Mouse (Mus musculus) liver, postnatal 0 days (tissue): ENCODE data around the gene Dpy30. TPM values are rescaled to one million over a fixed set of nuclear protein-coding genes. Genes with fewer than 3 reads are reported as not detected.

ENCODE experiments used
- ATAC-seq: fragments of 200-750 bp; cut with Nextera tagmentation; 2 replicates; pipeline ENCODE4 v1.8.0; 2017; ENCODE audit warnings: mild to moderate bottlenecking, moderate library complexity
- DNase-seq: peaks from one replicate; pipeline ENCODE4 v3.0.0-alpha.2; 2016
- H3K27ac ChIP-seq: fragments of 300-500 bp; sonication (generic); 2 replicates; pipeline ENCODE4 v1.5.1; 2014; ENCODE audit warnings: antibody characterized with exemption, moderate library complexity, mild to moderate bottlenecking, low read depth
- H3K27me3 ChIP-seq: fragments of 300-500 bp; sonication (generic); 2 replicates; pipeline ENCODE4 v1.6.1; 2014; ENCODE audit warnings: low read length, control low read depth, mixed read lengths; ENCODE audit not compliant: insufficient read depth
- H3K36me3 ChIP-seq: fragments of 300-500 bp; sonication (generic); replicated peaks from 2 replicates; pipeline ENCODE4 v1.6.1; 2014; ENCODE audit warnings: mild to moderate bottlenecking, control low read depth, low read length, moderate library complexity, mixed read lengths; ENCODE audit not compliant: insufficient read depth
- H3K4me1 ChIP-seq: fragments of 300-500 bp; sonication (generic); 2 replicates; pipeline ENCODE4 v1.6.1; 2014; ENCODE audit warnings: antibody characterized with exemption, mild to moderate bottlenecking, control low read depth; ENCODE audit not compliant: insufficient read depth
- H3K4me2 ChIP-seq: fragments of 300-500 bp; sonication (generic); 2 replicates; pipeline ENCODE4 v1.6.1; 2014; ENCODE audit warnings: low read depth, mild to moderate bottlenecking, low read length, moderate library complexity, mixed read lengths
- H3K4me3 ChIP-seq: fragments of 300-500 bp; sonication (generic); 2 replicates; pipeline ENCODE4 v1.5.1; 2014; ENCODE audit warnings: low read depth, low read length
- H3K9ac ChIP-seq: fragments of 300-500 bp; sonication (generic); replicated peaks from 2 replicates; pipeline ENCODE4 v1.6.1; 2014; ENCODE audit warnings: mild to moderate bottlenecking, moderate library complexity
- H3K9me3 ChIP-seq: fragments of 300-500 bp; sonication (generic); 2 replicates; pipeline ENCODE4 v1.6.1; 2016; ENCODE audit warnings: mild to moderate bottlenecking, control low read depth, low read length, mixed read lengths
- CTCF ChIP-seq: sonication (generic); IDR thresholded peaks from 2 replicates; pipeline ENCODE4 v1.5.1; 2016; ENCODE audit warnings: antibody characterized with exemption, low read depth
- EP300 ChIP-seq: IDR thresholded peaks from 2 replicates; pipeline ENCODE4 v1.6.1; 2016; ENCODE audit warnings: antibody characterized with exemption, low read depth, mild to moderate bottlenecking
- WGBS: fragments of 180-500 bp; shearing (Covaris S2); extraction: QIAGEN DNeasy Blood & Tissue Kit; methylation state at CpG from one replicate; pipeline ENCODE4 v1.1.7; 2014; ENCODE audit not compliant: insufficient replicate concordance; 5-methylcytosine and 5-hydroxymethylcytosine counted together
- polyA plus RNA-seq: library from polyadenylated mRNA; unstranded; fragments of >200 nt; fragmentation: Nextera tagmentation; extraction: Ambion mirVana; gene quantifications from 2 replicates; pipeline ENCODE4 v1.2.1, GENCODE M21; 2015

Dpy30 gene
- polyA plus RNA-seq = 95.1 and 96.3 TPM in 2 replicates

DNA sequence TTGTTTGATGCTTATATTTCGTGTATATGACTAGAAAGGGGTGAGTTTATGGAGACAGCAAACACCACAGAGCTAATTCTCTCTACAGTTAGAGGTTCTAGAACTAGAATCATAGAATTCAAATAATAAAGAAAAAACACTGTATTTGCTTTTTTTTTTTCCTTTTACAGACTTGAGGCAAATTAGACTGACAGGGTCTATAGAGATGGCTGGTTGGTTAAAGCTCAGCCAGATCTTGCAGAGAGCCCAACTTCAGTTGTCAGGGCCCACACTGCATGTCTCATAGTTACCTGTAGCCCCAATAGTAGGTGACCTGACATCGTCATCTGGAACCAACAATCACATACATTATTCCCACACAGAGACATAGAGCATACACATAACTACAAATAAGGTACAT lies at the start of gene Dpy30:
Gene Dpy30 (minus strand): TSS at position 101 of the 400 bp plus-strand sequence.
- H3K9ac ChIP-seq = no peak within 1 kb of the TSS
- H3K4me3 ChIP-seq = no peak within 1 kb of the TSS
- DNase-seq (no peak), ATAC-seq (no peak)
- no peaks in the 10 kb centered on the region for H3K4me1 ChIP-seq
- no peak within 1 kb of the TSS for H3K27ac ChIP-seq
- H3K9me3 ChIP-seq = no peaks in the 10 kb centered on the region
- no peaks in the 10 kb centered on the region for H3K36me3 ChIP-seq
- no peak within 1 kb of the TSS for H3K4me2 ChIP-seq
- H3K27me3 ChIP-seq = no peaks in the 10 kb centered on the region
- WGBS = 74% methylated on average over 2 of the region's 2 CpGs
- no peak for TF ChIP-seq CTCF

DNA sequence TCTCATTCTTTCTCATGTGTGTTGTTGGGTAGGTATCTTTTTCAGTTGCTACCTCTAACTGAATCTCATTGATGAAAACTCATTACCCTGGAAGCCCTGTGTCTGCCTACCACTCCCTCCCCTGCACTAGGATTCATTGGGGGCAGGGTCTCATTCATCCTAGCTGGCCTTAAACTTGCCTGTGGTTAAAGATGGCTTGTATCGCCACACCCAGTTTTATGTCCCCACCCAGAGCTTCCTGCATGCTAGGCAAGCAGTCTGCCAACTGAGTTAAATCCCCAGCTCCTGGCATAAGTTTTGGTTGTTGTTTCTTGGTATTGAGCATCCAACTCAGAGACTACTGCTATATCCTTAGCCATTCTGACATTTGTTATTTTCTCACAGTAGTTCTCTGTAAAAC lies 39.8 kb upstream of the Dpy30 start:
- H3K27me3 ChIP-seq = no peaks in the 10 kb centered on the region
- WGBS = 48% methylated on average over 1 of the region's 1 CpGs
- DNase-seq (no peak), ATAC-seq (no peak)
- peaks cover 18% of the 10 kb centered on the region for H3K36me3 ChIP-seq
- no peak overlapping the region for H3K4me3 ChIP-seq
- no peaks in the 10 kb centered on the region for H3K4me1 ChIP-seq
- TF ChIP-seq EP300 (no peak), CTCF (no peak)
- no peaks in the 10 kb centered on the region for H3K9me3 ChIP-seq
- H3K27ac ChIP-seq = no peak overlapping the region
- H3K9ac ChIP-seq = no peak overlapping the region
- no peak overlapping the region for H3K4me2 ChIP-seq

DNA sequence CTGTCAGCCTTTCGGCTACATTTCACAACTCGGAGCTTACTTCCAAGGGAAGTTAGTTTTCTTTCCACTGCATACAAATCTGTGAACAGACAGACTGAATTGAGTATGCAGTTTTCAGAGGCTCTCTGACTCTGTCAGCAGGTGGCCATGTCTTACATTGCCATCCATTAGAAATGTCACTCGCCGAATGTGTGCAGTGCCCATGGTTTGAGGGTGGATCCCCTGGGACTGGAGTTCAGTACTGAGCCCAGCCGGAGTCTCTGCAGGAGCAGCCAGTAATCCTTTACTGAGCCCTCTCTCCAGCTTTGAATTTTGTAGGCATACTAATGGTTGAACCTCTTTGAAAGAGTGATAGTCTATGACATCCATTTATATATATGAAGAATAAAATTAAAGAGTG lies 17.4 kb upstream of the Dpy30 start:
- DNase-seq (no peak), ATAC-seq (no peak)
- H3K36me3 ChIP-seq = no peaks in the 10 kb centered on the region; the same call in 1 of the 2 replicates
- no peak overlapping the region for H3K9ac ChIP-seq
- no peaks in the 10 kb centered on the region for H3K27me3 ChIP-seq
- no peak overlapping the region for H3K27ac ChIP-seq
- TF ChIP-seq CTCF (no peak), EP300 (no peak)
- H3K4me1 ChIP-seq = peaks cover 24% of the 10 kb centered on the region
- no peak overlapping the region for H3K4me3 ChIP-seq
- 64% methylated on average over 5 of the region's 5 CpGs for WGBS
- H3K9me3 ChIP-seq = no peaks in the 10 kb centered on the region
- peak overlapping the region; percentile 80 for H3K4me2 ChIP-seq

DNA sequence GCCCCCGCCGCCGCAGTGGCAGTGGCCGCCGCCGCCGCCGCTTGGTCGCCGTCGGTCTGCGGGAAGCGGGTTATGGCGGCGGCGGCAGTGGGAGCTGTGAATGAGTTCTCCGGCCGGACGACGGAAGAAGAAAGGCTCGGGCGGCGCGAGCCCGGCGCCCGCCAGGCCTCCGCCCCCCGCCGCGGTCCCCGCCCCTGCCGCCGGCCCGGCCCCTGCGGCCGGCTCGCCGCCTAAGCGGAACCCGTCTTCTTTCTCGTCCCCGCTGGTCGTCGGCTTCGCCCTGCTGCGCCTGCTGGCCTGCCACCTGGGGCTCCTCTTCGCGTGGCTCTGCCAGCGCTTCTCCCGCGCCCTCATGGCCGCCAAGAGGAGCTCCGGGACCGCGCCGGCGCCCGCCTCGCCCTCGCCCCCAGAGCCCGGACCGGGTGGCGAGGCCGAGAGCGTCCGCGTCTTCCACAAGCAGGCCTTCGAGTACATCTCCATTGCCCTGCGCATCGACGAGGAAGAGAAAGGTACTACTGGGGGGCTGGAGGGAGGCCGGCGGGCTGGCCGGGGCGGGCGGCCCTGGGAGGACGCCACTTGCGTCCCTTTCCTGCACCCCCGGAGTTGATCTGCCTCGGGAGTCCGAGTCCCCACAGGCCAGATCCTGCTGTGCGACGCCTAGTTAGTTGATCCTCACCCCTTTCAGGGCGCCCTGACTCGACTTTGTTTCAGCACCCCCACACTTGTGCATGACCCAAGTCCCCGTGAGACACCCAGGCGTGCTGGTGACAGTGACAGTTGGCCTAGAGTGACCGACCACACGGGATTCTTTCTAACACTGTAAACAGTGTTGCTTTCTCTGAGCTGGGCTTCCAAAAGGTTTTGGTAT lies 15.4 kb upstream of the Dpy30 start, which contains the start of gene Spast:
Gene Spast (plus strand): TSS at position 51 of the 868 bp plus-strand sequence.
- Histone ChIP-seq H3K27ac (peak within 1 kb of the TSS; percentile 98), H3K9me3 (no peaks in the 10 kb centered on the region), H3K36me3 (no peaks in the 10 kb centered on the region; the same call in 1 of the 2 replicates), H3K4me2 (peak within 1 kb of the TSS; percentile 80), H3K27me3 (no peaks in the 10 kb centered on the region), H3K4me1 (peaks cover 24% of the 10 kb centered on the region), H3K4me3 (peak within 1 kb of the TSS; percentile 78), H3K9ac (peak within 1 kb of the TSS; percentile 86)
- WGBS = under 1% methylated on average over 65 of the region's 90 CpGs
- DNase-seq (peak; percentile 83), ATAC-seq (peak; percentile 88)
- no peak for TF ChIP-seq EP300
- no peak for TF ChIP-seq CTCF

DNA sequence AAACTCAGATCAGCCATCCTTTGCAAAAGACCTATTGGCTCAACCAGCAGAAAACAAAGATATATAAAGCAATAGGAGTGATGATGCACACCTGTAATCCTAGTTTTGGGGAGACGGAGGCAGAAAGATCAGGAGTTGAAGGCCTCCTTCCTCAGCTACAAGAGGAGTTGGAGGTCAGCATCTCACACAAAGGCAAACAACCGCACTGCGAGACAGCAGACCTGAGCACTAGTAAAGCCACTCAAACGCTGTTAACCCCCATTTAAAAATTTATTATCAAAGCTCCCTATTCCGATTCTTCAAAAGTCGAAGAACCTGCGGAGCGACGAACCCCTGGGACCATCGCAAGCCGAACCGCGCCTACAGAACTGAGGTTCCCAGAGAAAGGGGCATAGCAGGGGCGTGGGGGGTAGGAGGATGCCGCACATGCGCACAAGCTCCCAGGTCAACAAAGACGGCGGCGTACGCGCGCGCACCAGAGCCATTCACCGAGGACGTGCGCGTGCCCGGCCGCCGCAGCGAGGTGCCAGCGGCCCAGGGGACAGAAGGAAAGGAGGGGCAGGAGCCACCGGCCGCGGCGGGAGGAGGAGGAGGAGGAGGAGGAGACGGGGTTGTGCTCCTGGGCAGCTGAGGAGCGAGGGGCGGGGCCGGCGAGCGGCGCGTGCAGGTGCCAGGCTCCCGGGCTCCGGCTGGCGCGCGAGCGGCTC lies 14.6 kb upstream of the Dpy30 start:
- ATAC-seq (peak; percentile 97), DNase-seq (peak; percentile 96)
- no peaks in the 10 kb centered on the region for H3K36me3 ChIP-seq
- H3K9me3 ChIP-seq = no peaks in the 10 kb centered on the region
- H3K4me1 ChIP-seq = peaks cover 24% of the 10 kb centered on the region
- peak overlapping the region; percentile 80 for H3K4me2 ChIP-seq
- under 1% methylated on average over 31 of the region's 50 CpGs for WGBS
- H3K4me3 ChIP-seq = peak overlapping the region; percentile 78
- peak overlapping the region; percentile 98 for H3K27ac ChIP-seq
- H3K27me3 ChIP-seq = no peaks in the 10 kb centered on the region
- no peak for TF ChIP-seq CTCF
- TF ChIP-seq EP300 = no peak
- H3K9ac ChIP-seq = peak overlapping the region; percentile 86

DNA sequence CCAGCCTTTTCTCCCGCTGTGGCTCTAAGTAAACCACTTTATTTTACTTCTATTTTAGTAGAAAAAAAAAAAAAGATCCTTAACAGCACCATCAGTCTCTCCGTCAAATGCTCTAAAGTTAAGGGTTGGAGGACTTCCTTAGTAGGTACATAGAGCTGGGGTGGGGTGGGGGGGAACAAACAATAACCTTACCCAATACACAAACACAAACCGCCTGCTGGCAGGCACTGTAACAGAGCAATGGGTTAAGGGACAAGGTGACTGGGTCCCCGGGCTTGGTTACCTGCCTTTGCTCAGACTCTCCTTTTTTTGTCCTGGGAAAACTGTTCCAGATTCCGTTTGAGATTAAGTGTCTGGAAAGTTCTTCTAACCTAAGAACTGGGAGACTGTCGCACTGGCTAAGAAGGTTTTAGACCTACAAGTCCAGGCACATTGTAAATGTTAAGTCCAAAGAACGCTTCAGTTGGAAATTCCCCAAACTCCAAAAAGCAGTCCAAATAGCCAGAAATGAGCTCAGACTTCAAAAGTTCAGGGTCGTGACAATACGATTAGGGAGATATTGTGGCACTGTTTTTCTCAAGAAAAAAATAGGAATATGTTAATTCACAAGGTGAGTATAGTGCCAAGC lies 7.4 kb upstream of the Dpy30 start:
- peak; percentile 40 for DNase-seq
- TF ChIP-seq CTCF = no peak
- 0 out of 2 replicates have a peak, but pooled peaks have one; percentile 24 for TF ChIP-seq EP300
- Histone ChIP-seq H3K4me1 (no peaks in the 10 kb centered on the region), H3K9me3 (no peaks in the 10 kb centered on the region), H3K4me3 (no peak overlapping the region), H3K36me3 (no peaks in the 10 kb centered on the region), H3K27me3 (no peaks in the 10 kb centered on the region), H3K4me2 (peak overlapping the region; percentile 14; the same call in 1 of the 2 replicates), H3K9ac (no peak overlapping the region), H3K27ac (peak overlapping the region; percentile 69)
- ATAC-seq = peak; percentile 93
- WGBS = 51% methylated on average over 9 of the region's 9 CpGs
